Mouse (Mus musculus): ENCODE data around the gene Acvrl1. TPM values are rescaled to one million over a fixed set of nuclear protein-coding genes. Genes with fewer than 3 reads are reported as not detected.

The Acvrl1 gene
- polyA plus RNA-seq, 1 experiment from 2014 or later = 2.6 TPM

- H3K27me3 ChIP-seq (ENCODE audit: insufficient read depth, low read length) = no peaks in the 10 kb centered on the region
- H3K9ac ChIP-seq (replicated peaks) = no peak overlapping the region
- H3K36me3 ChIP-seq (replicated peaks; ENCODE audit: insufficient read depth, low read length) = no peaks in the 10 kb centered on the region
- no peak for DNase-seq
- ATAC-seq = no peak
- H3K4me1 ChIP-seq (ENCODE audit: insufficient read depth) = peaks cover 2% of the 10 kb centered on the region; the same call in 1 of the 2 replicates
- no peak overlapping the region for H3K27ac ChIP-seq (ENCODE audit: low read depth)
- TF ChIP-seq EP300 (IDR thresholded peaks at IDR 0.05; ENCODE audit: low read depth) (no peak), CTCF (IDR thresholded peaks at IDR 0.05; ENCODE audit: low read depth) (peak; percentile 59)
- no peak overlapping the region for H3K4me2 ChIP-seq (ENCODE audit: low read depth, low read length)
- H3K4me3 ChIP-seq (ENCODE audit: low read depth, low read length) = no peak overlapping the region
- WGBS (ENCODE audit: insufficient replicate concordance) = 57% methylated on average over 14 of the region's 14 CpGs
- peaks cover 3% of the 10 kb centered on the region; the same call in 1 of the 2 replicates for H3K9me3 ChIP-seq (ENCODE audit: low read length)
Measured at GRCm38 (mm10) chr15:101118399-101119125, 9.8 kb upstream of the Acvrl1 start.

DNA sequence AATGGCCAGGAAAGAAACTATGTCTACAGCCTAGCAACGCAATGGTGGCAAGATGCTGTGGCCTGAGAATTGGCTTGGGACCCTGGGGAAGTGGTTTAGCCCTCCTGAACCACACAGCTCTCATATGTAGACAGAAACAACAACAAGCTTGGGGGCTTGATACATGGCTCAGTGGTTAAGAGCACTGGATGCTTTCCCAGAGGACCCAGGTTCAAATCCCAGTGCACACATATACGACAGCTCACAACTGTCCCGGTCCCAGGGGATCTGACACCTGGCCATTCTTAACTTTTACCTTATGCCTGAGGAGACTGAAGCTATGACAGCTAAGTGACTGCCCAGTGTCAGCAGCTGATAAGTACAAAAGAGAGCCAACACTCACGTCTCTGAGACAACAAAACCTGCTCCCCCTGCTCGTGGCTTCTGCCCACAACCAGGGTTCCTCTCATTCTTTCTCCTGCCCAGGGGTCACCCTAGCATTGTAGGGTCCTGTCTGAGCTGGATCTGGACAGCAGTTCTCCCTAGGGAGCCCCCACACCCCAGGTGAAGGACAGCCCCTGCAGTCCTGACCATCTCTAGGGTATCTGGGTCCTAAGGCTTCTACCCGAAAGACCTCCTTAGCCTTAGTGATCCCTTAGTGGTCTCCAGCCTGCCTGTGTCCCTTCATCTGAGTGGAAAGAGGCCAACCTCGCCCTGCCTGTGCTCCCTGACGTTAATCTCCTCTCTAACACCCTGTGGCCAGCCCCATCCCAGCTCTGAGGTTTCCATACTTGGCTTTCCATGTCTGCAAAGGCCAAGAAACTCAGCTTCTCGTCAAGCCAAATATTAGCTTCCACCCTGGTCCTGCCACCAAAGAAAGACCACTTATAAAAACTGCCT lies 6.7 kb upstream of the Acvrl1 start:
- ATAC-seq (no peak), DNase-seq (no peak)
- Histone ChIP-seq H3K9me3 (ENCODE audit: low read length) (no peaks in the 10 kb centered on the region), H3K4me2 (ENCODE audit: low read depth, low read length) (no peak overlapping the region), H3K4me3 (ENCODE audit: low read depth, low read length) (no peak overlapping the region), H3K27ac (ENCODE audit: low read depth) (no peak overlapping the region), H3K9ac (replicated peaks) (no peak overlapping the region), H3K27me3 (ENCODE audit: insufficient read depth, low read length) (no peaks in the 10 kb centered on the region), H3K4me1 (ENCODE audit: insufficient read depth) (no peaks in the 10 kb centered on the region), H3K36me3 (replicated peaks; ENCODE audit: insufficient read depth, low read length) (no peaks in the 10 kb centered on the region)
- WGBS (ENCODE audit: insufficient replicate concordance) = 60% methylated on average over 9 of the region's 9 CpGs
- no peak for TF ChIP-seq EP300 (IDR thresholded peaks at IDR 0.05; ENCODE audit: low read depth)
- no peak for TF ChIP-seq CTCF (IDR thresholded peaks at IDR 0.05; ENCODE audit: low read depth)

DNA sequence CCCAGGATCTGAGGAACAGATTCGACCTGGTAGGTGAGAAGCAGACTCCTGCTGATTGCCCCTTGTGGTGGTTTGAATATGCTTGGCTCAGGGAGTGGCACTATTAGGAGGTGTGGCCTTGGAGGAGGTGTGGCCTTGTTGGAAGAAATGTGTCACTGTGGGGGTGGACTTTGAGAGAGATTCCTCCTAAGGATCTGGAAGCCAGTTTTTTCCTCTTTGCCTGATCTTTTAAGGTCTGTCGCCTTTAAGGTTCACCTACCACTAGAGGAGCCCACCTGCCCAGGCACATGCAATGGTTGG lies 6.1 kb upstream of the Acvrl1 start:
- no peak for TF ChIP-seq CTCF (IDR thresholded peaks at IDR 0.05; ENCODE audit: low read depth)
- TF ChIP-seq EP300 (IDR thresholded peaks at IDR 0.05; ENCODE audit: low read depth) = no peak
- no peak overlapping the region for H3K27ac ChIP-seq (ENCODE audit: low read depth)
- H3K36me3 ChIP-seq (replicated peaks; ENCODE audit: insufficient read depth, low read length) = no peaks in the 10 kb centered on the region
- H3K9me3 ChIP-seq (ENCODE audit: low read length) = no peaks in the 10 kb centered on the region
- no peak for DNase-seq
- H3K4me1 ChIP-seq (ENCODE audit: insufficient read depth) = no peaks in the 10 kb centered on the region
- ATAC-seq = no peak
- 41% methylated on average over 2 of the region's 2 CpGs for WGBS (ENCODE audit: insufficient replicate concordance)
- H3K27me3 ChIP-seq (ENCODE audit: insufficient read depth, low read length) = no peaks in the 10 kb centered on the region
- H3K4me3 ChIP-seq (ENCODE audit: low read depth, low read length) = no peak overlapping the region
- no peak overlapping the region for H3K9ac ChIP-seq (replicated peaks)
- H3K4me2 ChIP-seq (ENCODE audit: low read depth, low read length) = no peak overlapping the region

- TF ChIP-seq CTCF (IDR thresholded peaks at IDR 0.05; ENCODE audit: low read depth) = no peak
- TF ChIP-seq EP300 (IDR thresholded peaks at IDR 0.05; ENCODE audit: low read depth) = no peak
- no peak for DNase-seq
- 79% methylated on average over 4 of the region's 4 CpGs for WGBS (ENCODE audit: insufficient replicate concordance)
Measured at GRCm38 (mm10) chr15:101123202-101123601, 5.1 kb upstream of the Acvrl1 start.

DNA sequence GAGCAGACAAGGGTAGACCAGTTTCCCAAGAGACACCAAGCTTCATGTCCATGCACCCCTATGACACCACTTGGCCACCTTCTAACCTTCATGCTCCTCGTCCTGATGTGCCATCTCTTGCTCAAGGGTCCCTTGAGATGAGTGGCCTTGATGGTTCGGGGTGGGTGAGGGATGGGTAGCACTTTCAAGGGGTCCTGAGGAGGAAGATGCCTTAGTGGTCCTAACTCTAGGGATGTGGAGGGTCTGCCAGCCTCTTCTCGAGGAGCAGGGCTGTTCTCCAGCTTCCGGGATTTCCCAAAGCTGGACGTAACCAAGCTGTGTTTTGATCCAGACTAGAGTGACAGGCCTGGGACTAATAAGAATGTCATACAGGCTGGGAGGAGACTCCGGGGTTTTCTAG lies 2.8 kb upstream of the Acvrl1 start:
- Histone ChIP-seq H3K4me1 (ENCODE audit: insufficient read depth) (peaks cover 7% of the 10 kb centered on the region; the same call in 1 of the 2 replicates), H3K27ac (ENCODE audit: low read depth) (no peak overlapping the region), H3K9ac (replicated peaks) (no peak overlapping the region), H3K27me3 (ENCODE audit: insufficient read depth, low read length) (peaks cover 22% of the 10 kb centered on the region), H3K9me3 (ENCODE audit: low read length) (no peaks in the 10 kb centered on the region), H3K36me3 (replicated peaks; ENCODE audit: insufficient read depth, low read length) (no peaks in the 10 kb centered on the region), H3K4me3 (ENCODE audit: low read depth, low read length) (no peak overlapping the region), H3K4me2 (ENCODE audit: low read depth, low read length) (no peak overlapping the region)
- no peak for ATAC-seq
- no peak for DNase-seq
- 78% methylated on average over 6 of the region's 6 CpGs for WGBS (ENCODE audit: insufficient replicate concordance)
- TF ChIP-seq CTCF (IDR thresholded peaks at IDR 0.05; ENCODE audit: low read depth) (no peak), EP300 (IDR thresholded peaks at IDR 0.05; ENCODE audit: low read depth) (no peak)

More at GRCm38 (mm10) chr15:101123202-101123601, 5.1 kb upstream of the Acvrl1 start:
- Histone ChIP-seq H3K9me3 (ENCODE audit: low read length) (no peaks in the 10 kb centered on the region), H3K27ac (ENCODE audit: low read depth) (no peak overlapping the region), H3K4me2 (ENCODE audit: low read depth, low read length) (no peak overlapping the region), H3K4me3 (ENCODE audit: low read depth, low read length) (no peak overlapping the region), H3K4me1 (ENCODE audit: insufficient read depth) (no peaks in the 10 kb centered on the region), H3K36me3 (replicated peaks; ENCODE audit: insufficient read depth, low read length) (no peaks in the 10 kb centered on the region), H3K27me3 (ENCODE audit: insufficient read depth, low read length) (peaks cover 3% of the 10 kb centered on the region; the same call in 1 of the 2 replicates), H3K9ac (replicated peaks) (no peak overlapping the region)
- ATAC-seq = no peak

- Histone ChIP-seq H3K9ac (replicated peaks) (no peak overlapping the region), H3K36me3 (replicated peaks; ENCODE audit: insufficient read depth, low read length) (no peaks in the 10 kb centered on the region), H3K4me1 (ENCODE audit: insufficient read depth) (peaks cover 11% of the 10 kb centered on the region), H3K9me3 (ENCODE audit: low read length) (no peaks in the 10 kb centered on the region), H3K4me3 (ENCODE audit: low read depth, low read length) (no peak overlapping the region), H3K27ac (ENCODE audit: low read depth) (no peak overlapping the region), H3K27me3 (ENCODE audit: insufficient read depth, low read length) (peaks cover 31% of the 10 kb centered on the region), H3K4me2 (ENCODE audit: low read depth, low read length) (no peak overlapping the region)
- ATAC-seq (no peak), DNase-seq (no peak)
- 75% methylated on average over 12 of the region's 12 CpGs for WGBS (ENCODE audit: insufficient replicate concordance)
- no peak for TF ChIP-seq EP300 (IDR thresholded peaks at IDR 0.05; ENCODE audit: low read depth)
- no peak for TF ChIP-seq CTCF (IDR thresholded peaks at IDR 0.05; ENCODE audit: low read depth)
Measured at GRCm38 (mm10) chr15:101126876-101127544, 1.3 kb upstream of the Acvrl1 start.
